Mouse (Mus musculus) liver, embryonic 14.5 days (tissue): ENCODE measurements around the gene Serpina3k.

Experiments
- CTCF ChIP-seq: IDR thresholded peaks from 2 replicates; pipeline ENCODE4 v1.5.1; 2016; ENCODE audit warnings: antibody characterized with exemption, low read depth, control low read depth
- EP300 ChIP-seq: IDR thresholded peaks from 2 replicates; pipeline ENCODE4 v1.6.1; 2016; ENCODE audit warnings: antibody characterized with exemption, low read depth

DNA sequence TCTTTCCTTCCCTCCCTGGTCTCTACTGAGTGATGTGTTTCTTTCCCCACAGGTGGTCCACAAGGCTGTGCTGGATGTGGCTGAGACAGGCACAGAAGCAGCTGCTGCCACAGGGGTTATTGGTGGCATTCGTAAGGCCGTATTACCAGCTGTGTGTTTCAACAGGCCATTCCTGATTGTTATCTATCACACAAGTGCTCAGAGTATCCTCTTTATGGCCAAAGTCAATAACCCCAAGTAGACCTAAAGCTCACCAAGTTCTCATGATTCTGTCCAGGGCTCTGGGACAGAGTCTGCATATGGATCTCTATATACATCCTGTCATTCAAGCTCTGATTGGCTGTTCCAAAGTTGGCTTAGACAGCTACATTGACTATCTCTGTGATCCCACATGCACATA is 6.9 kb downstream of the Serpina3k start:
- TF ChIP-seq CTCF = no peak
- TF ChIP-seq EP300 = no peak
